Mouse (Mus musculus) CD4-positive, CD25-positive, alpha-beta regulatory T cell, adult 4 months (primary cell): ENCODE data around the gene Tiam1. TPM values are rescaled to one million over a fixed set of nuclear protein-coding genes. Genes with fewer than 3 reads are reported as not detected.
A peak's percentile ranks its signal among the peaks of the same experiment; 100 is the strongest.
"Not testable (repeated sequence)": the region's sequence is repeated elsewhere in the genome, so short reads cannot be mapped to it uniquely, and the experiment has no call there.

ENCODE experiments used
- ATAC-seq: one replicate; pipeline ENCODE4 v1.8.0; 2017
- polyA plus RNA-seq, 2 experiments: library from polyadenylated mRNA; unstranded; fragments of 100-300 nt; shearing (Covaris generic); gene quantifications; one replicate each; pipeline ENCODE4 v1.2.1; 2017

Tiam1 gene
- polyA plus RNA-seq, 2 experiments from 2014 or later: 53.3 to 54.6 TPM

GRCm38 (mm10) chr16:90104714-90105459 lies 38.7 kb downstream of the Tiam1 start:
- ATAC-seq: no peak

GRCm38 (mm10) chr16:90103726-90104125 lies 39.8 kb downstream of the Tiam1 start:
- no peak for ATAC-seq

- no peak for ATAC-seq
Measured at GRCm38 (mm10) chr16:90102596-90102995, 41.0 kb downstream of the Tiam1 start.

- ATAC-seq: no peak
Measured at GRCm38 (mm10) chr16:90098191-90098605, 45.4 kb downstream of the Tiam1 start.

- no peak for ATAC-seq
Measured at GRCm38 (mm10) chr16:90097769-90098168, 45.8 kb downstream of the Tiam1 start.

- no peak for ATAC-seq
Measured at GRCm38 (mm10) chr16:90096011-90096410, 47.6 kb downstream of the Tiam1 start.

GRCm38 (mm10) chr16:90093015-90093414 lies 50.6 kb downstream of the Tiam1 start:
- ATAC-seq: no peak

GRCm38 (mm10) chr16:90091906-90092305 lies 51.7 kb downstream of the Tiam1 start:
- no peak for ATAC-seq

- ATAC-seq: no peak
Measured at GRCm38 (mm10) chr16:90091112-90091720, 52.4 kb downstream of the Tiam1 start.

GRCm38 (mm10) chr16:90090368-90090767 lies 53.2 kb downstream of the Tiam1 start:
- no peak for ATAC-seq

- no peak for ATAC-seq
Measured at GRCm38 (mm10) chr16:90087256-90087655, 56.3 kb downstream of the Tiam1 start.

- no peak for ATAC-seq
Measured at GRCm38 (mm10) chr16:90086111-90086510, 57.5 kb downstream of the Tiam1 start.

GRCm38 (mm10) chr16:90085580-90085979 lies 58.0 kb downstream of the Tiam1 start:
- no peak for ATAC-seq

- no peak for ATAC-seq
Measured at GRCm38 (mm10) chr16:90081125-90081524, 62.4 kb downstream of the Tiam1 start.

- ATAC-seq: no peak
Measured at GRCm38 (mm10) chr16:90078806-90079381, 64.7 kb downstream of the Tiam1 start.

- ATAC-seq: no peak
Measured at GRCm38 (mm10) chr16:90073510-90073909, 70.1 kb downstream of the Tiam1 start.

GRCm38 (mm10) chr16:90072651-90073050 lies 70.9 kb downstream of the Tiam1 start:
- ATAC-seq: peak; percentile 47

- not testable (repeated sequence) for ATAC-seq
Measured at GRCm38 (mm10) chr16:90071125-90071524, 72.4 kb downstream of the Tiam1 start.

GRCm38 (mm10) chr16:90070104-90070503 lies 73.5 kb downstream of the Tiam1 start:
- ATAC-seq: no peak

GRCm38 (mm10) chr16:90069197-90069596 lies 74.4 kb downstream of the Tiam1 start:
- no peak for ATAC-seq

GRCm38 (mm10) chr16:90052905-90053519 lies 90.6 kb downstream of the Tiam1 start:
- no peak for ATAC-seq

- no peak for ATAC-seq
Measured at GRCm38 (mm10) chr16:90052409-90052808, 91.2 kb downstream of the Tiam1 start.

- no peak for ATAC-seq
Measured at GRCm38 (mm10) chr16:90051051-90051450, 92.5 kb downstream of the Tiam1 start.
